In genomic region chr3:97759846-97760245, GRCm38 (mm10) we compare ENCODE assay signal across 15 mouse cellular contexts.
"Had no signal": no experiment of that assay in that cellular context is flagged by ENCODE, and none has a peak within 500 bp of the region (broad histone marks: within the 10 kb centered on the region; RNA-seq: fewer than 3 reads in every experiment).

No protein-coding gene starts in this region.

- H3K9ac ChIP-seq: kidney, embryonic 15.5 days; limb, embryonic 15.5 days; liver, embryonic 12.5 days; liver, embryonic 15.5 days; lung, embryonic 15.5 days had no signal

- ATAC-seq: liver, embryonic 12.5 days had no signal

- H3K27ac ChIP-seq: kidney, embryonic 15.5 days; limb, embryonic 15.5 days; liver, embryonic 12.5 days; liver, embryonic 15.5 days; lung, embryonic 15.5 days had no signal

- H3K4me2 ChIP-seq: kidney, embryonic 15.5 days; limb, embryonic 15.5 days; liver, embryonic 12.5 days; liver, embryonic 15.5 days; lung, embryonic 15.5 days; midbrain, embryonic 11.5 days had no signal

- H3K27me3 ChIP-seq: kidney, embryonic 15.5 days; limb, embryonic 15.5 days; liver, embryonic 12.5 days; liver, embryonic 15.5 days; lung, embryonic 15.5 days had no signal

- DNase-seq: kidney, adult 8-10 months; kidney, postnatal 14 days; kidney, postnatal 4 days; lung, adult 18-20 months; lung, postnatal 10 days; lung, postnatal 4 days; midbrain, embryonic 14.5 days; thymus, adult 18-20 months; thymus, postnatal 36 days had no signal

- H3K4me1 ChIP-seq: liver, embryonic 12.5 days; liver, embryonic 15.5 days had no signal

- H3K9me3 ChIP-seq: kidney, embryonic 15.5 days; limb, embryonic 15.5 days; liver, embryonic 12.5 days; liver, embryonic 15.5 days; lung, embryonic 15.5 days had no signal

- H3K4me3 ChIP-seq: kidney, embryonic 15.5 days; limb, embryonic 15.5 days; liver, embryonic 12.5 days; liver, embryonic 15.5 days; lung, embryonic 15.5 days had no signal
